Mouse (Mus musculus) cortical plate, adult 2 months (tissue): ENCODE measurements around the gene Cdk5rap1.

ENCODE experiments used
- CTCF ChIP-seq: fragments of 200-500 bp; IDR thresholded peaks from 2 replicates; pipeline ENCODE4 v1.5.1; 2011; ENCODE audit warnings: mild to moderate bottlenecking, control low read depth, low read length; ENCODE audit not compliant: insufficient read depth; ENCODE audit errors: extremely low read depth
- POLR2A ChIP-seq: fragments of 200-500 bp; IDR thresholded peaks from 2 replicates; pipeline ENCODE4 v1.6.1; 2011; ENCODE audit warnings: mild to moderate bottlenecking, low read length, control low read depth; ENCODE audit not compliant: insufficient read depth; ENCODE audit errors: extremely low read depth

DNA sequence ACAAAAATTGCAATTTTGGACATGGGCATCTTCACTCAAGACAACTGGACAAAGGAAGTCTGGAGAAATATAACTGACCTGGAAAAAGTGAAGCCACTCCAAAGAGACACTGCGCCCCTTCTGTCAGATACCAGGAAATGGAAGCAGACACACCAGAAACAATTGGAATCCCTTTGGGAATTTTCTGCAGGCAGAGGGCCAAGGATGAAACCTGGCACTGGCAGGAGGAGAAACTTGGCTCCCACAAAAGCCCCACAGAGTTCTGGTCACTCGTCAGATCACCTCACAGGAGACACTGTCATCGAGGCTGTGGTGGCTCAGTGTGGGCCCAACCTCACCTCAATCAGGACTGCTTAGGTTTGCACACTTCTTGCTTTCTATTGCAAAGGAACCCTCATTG lies 21.8 kb upstream of the Cdk5rap1 start:
- TF ChIP-seq CTCF, result no peak
- TF ChIP-seq POLR2A, result no peak
